Mouse (Mus musculus) ES-E14 (cell line): ENCODE results near the gene Serpina3i.

Experiments
- CHD2 ChIP-seq: IDR thresholded peaks from 2 replicates; pipeline ENCODE4 v1.6.1; 2014; ENCODE audit warnings: mild to moderate bottlenecking, low read depth, low read length, inconsistent platforms
- HCFC1 ChIP-seq: IDR thresholded peaks from 2 replicates; pipeline ENCODE4 v1.6.1; 2012; ENCODE audit warnings: low read length, inconsistent platforms, borderline replicate concordance; ENCODE audit not compliant: insufficient read depth
- MAFK ChIP-seq: IDR thresholded peaks from 2 replicates; pipeline ENCODE4 v1.6.1; 2014; ENCODE audit warnings: mild to moderate bottlenecking, low read depth, low read length, inconsistent platforms; ENCODE audit not compliant: insufficient read depth
- ZC3H11A ChIP-seq: IDR thresholded peaks from 2 replicates; pipeline ENCODE4 v1.6.1; 2012; ENCODE audit warnings: low read depth, mild to moderate bottlenecking, inconsistent platforms, low read length, borderline replicate concordance
- ZNF384 ChIP-seq: IDR thresholded peaks from 2 replicates; pipeline ENCODE4 v1.6.1; 2012; ENCODE audit warnings: low read depth, low read length, inconsistent platforms

DNA sequence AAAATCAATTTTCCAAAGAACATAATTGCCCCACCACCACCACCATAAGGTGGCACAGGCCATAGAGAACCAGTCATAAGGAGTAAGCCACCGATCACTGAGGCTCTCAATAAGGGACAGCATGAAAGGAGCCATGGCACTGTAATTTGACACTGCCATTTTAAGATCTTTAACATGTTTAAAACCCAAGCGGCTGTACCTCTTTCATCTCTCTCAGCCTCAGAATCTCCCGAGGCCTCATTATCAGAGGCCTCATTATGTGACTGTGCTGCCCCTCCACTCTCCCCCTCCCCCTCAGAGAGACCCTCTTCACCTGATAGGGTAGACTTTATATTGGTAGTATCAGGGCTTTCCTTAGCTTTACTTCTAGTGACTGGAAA lies 16.1 kb downstream of the Serpina3i start:
- TF ChIP-seq ZC3H11A (no peak), MAFK (no peak), HCFC1 (no peak), CHD2 (no peak), ZNF384 (no peak)
